Mouse (Mus musculus): ENCODE results near the gene Gm37419. TPM values are rescaled to one million over a fixed set of nuclear protein-coding genes. Genes with fewer than 3 reads are reported as not detected.

The Gm37419 gene
- polyA plus RNA-seq, 1 experiment from 2014 or later = not detected

Other genes with a start within 250 kb of the Gm37419 start
- gene Sst, start 97.5 kb upstream of the Gm37419 start, polyA plus RNA-seq (2015; fragmentation: Nextera tagmentation; extraction: Ambion mirVana) = 143 and 203 TPM in 2 replicates
- not detected in 2 replicates for gene Rtp2, start 56.1 kb upstream of the Gm37419 start, polyA plus RNA-seq (2015; fragmentation: Nextera tagmentation; extraction: Ambion mirVana)
- 0.81 and 0.84 TPM in 2 replicates for gene Bcl6, start 370 bp downstream of the Gm37419 start, polyA plus RNA-seq (2015; fragmentation: Nextera tagmentation; extraction: Ambion mirVana)

Measured in forebrain, embryonic 13.5 days (tissue).